In the genomic region with DNA sequence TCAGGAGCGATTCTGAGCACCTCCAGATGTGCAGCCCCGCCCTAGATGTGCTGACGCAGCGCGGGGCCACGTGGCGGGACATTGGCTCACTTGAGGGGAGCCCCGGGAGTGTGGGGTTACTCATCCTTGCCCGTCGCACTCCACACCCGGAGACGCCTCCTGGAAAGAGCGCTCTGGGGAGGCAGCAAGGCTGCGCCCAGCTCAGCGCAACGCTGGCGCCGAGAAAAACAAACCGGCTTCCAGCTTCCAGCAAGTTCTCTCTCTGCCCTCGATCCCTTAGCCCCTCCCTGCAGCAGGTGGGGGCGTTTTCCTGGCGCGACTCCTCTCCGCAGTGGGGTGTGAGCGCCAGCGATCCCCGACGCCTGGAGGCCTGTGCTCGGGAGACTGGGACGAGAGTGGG, we compare ENCODE assay signal across 8 mouse cellular contexts. TPM values are rescaled to one million over a fixed set of nuclear protein-coding genes. Genes with fewer than 3 reads are reported as not detected.
DNase-seq lines count a peak whose midpoint lies in the region; ATAC-seq lines count a peak whose summit lies in the region.

No protein-coding gene starts in this region.

- no peaks in the 10 kb centered on the region for H3K36me3 ChIP-seq in liver, embryonic 11.5 days (ENCODE audit: control insufficient read depth, insufficient read depth, low read length)
- peaks cover 25% of the 10 kb centered on the region for H3K36me3 ChIP-seq in hindbrain, embryonic 14.5 days (replicated peaks; ENCODE audit: control insufficient read depth, insufficient read depth)
- no peaks in the 10 kb centered on the region for H3K36me3 ChIP-seq in liver, embryonic 15.5 days (replicated peaks)
- H3K36me3 ChIP-seq in stomach, embryonic 14.5 days (ENCODE audit: control insufficient read depth, insufficient read depth, low read length): no peaks in the 10 kb centered on the region

- no peak for ATAC-seq in liver, embryonic 11.5 days (replicated peaks; ENCODE audit: low FRiP score)
- peak; percentile 39; the same call in 1 of the 2 replicates for ATAC-seq in hindbrain, embryonic 14.5 days (ENCODE audit: low FRiP score)
- no peak for ATAC-seq in liver, embryonic 15.5 days (ENCODE audit: insufficient read depth)
- ATAC-seq in stomach, embryonic 14.5 days (ENCODE audit: insufficient number of reproducible peaks, insufficient read depth, low FRiP score, low read depth): 0 out of 2 replicates have a peak, but pooled peaks have one; percentile 30

- 3% methylated on average over 30 of the region's 30 CpGs for WGBS in liver, embryonic 11.5 days
- under 1% methylated on average over 30 of the region's 30 CpGs for WGBS in hindbrain, embryonic 14.5 days
- 1% methylated on average over 30 of the region's 30 CpGs for WGBS in liver, embryonic 15.5 days (ENCODE audit: insufficient replicate concordance)
- 1% methylated on average over 30 of the region's 30 CpGs for WGBS in stomach, embryonic 14.5 days

- peak overlapping the region; percentile 48 for H3K4me2 ChIP-seq in liver, embryonic 11.5 days
- H3K4me2 ChIP-seq in hindbrain, embryonic 14.5 days (replicated peaks): peak overlapping the region; percentile 98
- peak overlapping the region; percentile 15; the same call in 1 of the 2 replicates for H3K4me2 ChIP-seq in liver, embryonic 15.5 days
- peak overlapping the region; percentile 55 for H3K4me2 ChIP-seq in stomach, embryonic 14.5 days (replicated peaks; ENCODE audit: low read depth, low read length)

- peak overlapping the region; percentile 26; the same call in 1 of the 2 replicates for H3K4me3 ChIP-seq in liver, embryonic 11.5 days (ENCODE audit: low read depth, low read length)
- peak overlapping the region; percentile 74 for H3K4me3 ChIP-seq in hindbrain, embryonic 14.5 days (replicated peaks; ENCODE audit: low read length)
- 0 out of 2 replicates have a peak overlapping the region, but pooled peaks have one; percentile 7 for H3K4me3 ChIP-seq in liver, embryonic 15.5 days (replicated peaks)
- H3K4me3 ChIP-seq in stomach, embryonic 14.5 days (ENCODE audit: low read depth, low read length): peak overlapping the region; percentile 31

- no peak overlapping the region for H3K27ac ChIP-seq in liver, embryonic 11.5 days (ENCODE audit: low read depth, low read length)
- peak overlapping the region; percentile 98 for H3K27ac ChIP-seq in hindbrain, embryonic 14.5 days
- no peak overlapping the region for H3K27ac ChIP-seq in liver, embryonic 15.5 days (replicated peaks)
- H3K27ac ChIP-seq in stomach, embryonic 14.5 days (ENCODE audit: low read length): no peak overlapping the region

- H3K27me3 ChIP-seq in liver, embryonic 11.5 days (replicated peaks; ENCODE audit: control insufficient read depth, insufficient read depth, low read length): peaks cover 82% of the 10 kb centered on the region
- H3K27me3 ChIP-seq in hindbrain, embryonic 14.5 days (ENCODE audit: control insufficient read depth, insufficient read depth, low read length): no peaks in the 10 kb centered on the region
- peaks cover 80% of the 10 kb centered on the region for H3K27me3 ChIP-seq in liver, embryonic 15.5 days
- H3K27me3 ChIP-seq in stomach, embryonic 14.5 days (ENCODE audit: control insufficient read depth, insufficient read depth, low read length): peaks cover 34% of the 10 kb centered on the region

- no peak overlapping the region for H3K9ac ChIP-seq in liver, embryonic 11.5 days (ENCODE audit: low read depth, low read length)
- H3K9ac ChIP-seq in hindbrain, embryonic 14.5 days: peak overlapping the region; percentile 96
- H3K9ac ChIP-seq in liver, embryonic 15.5 days: no peak overlapping the region
- H3K9ac ChIP-seq in stomach, embryonic 14.5 days (replicated peaks; ENCODE audit: low read depth, low read length): 0 out of 2 replicates have a peak overlapping the region, but pooled peaks have one; percentile 25

- no peaks in the 10 kb centered on the region for H3K9me3 ChIP-seq in liver, embryonic 11.5 days (ENCODE audit: control insufficient read depth, low read length)
- no peaks in the 10 kb centered on the region for H3K9me3 ChIP-seq in hindbrain, embryonic 14.5 days (ENCODE audit: control insufficient read depth, low read length)
- no peaks in the 10 kb centered on the region for H3K9me3 ChIP-seq in liver, embryonic 15.5 days (replicated peaks)
- H3K9me3 ChIP-seq in stomach, embryonic 14.5 days (ENCODE audit: control insufficient read depth, low read depth, low read length): no peaks in the 10 kb centered on the region

- DNase-seq in adrenal gland, postnatal 14 days: peak; percentile 52
- DNase-seq in adrenal gland, adult (ENCODE audit: inconsistent age in 2 of 2, low spot score in 1 of 2): no peak
- DNase-seq in liver, embryonic 11.5 days (ENCODE audit: low spot score): no peak
- DNase-seq in liver (no peak), MN1 (ENCODE audit: low spot score) (no peak)
- DNase-seq in hindbrain, embryonic 14.5 days (ENCODE audit: low spot score): no peak

- H3K4me1 ChIP-seq in liver, embryonic 11.5 days (replicated peaks; ENCODE audit: control insufficient read depth, insufficient read depth, low read length): peaks cover 5% of the 10 kb centered on the region
- peaks cover 36% of the 10 kb centered on the region for H3K4me1 ChIP-seq in hindbrain, embryonic 14.5 days (replicated peaks; ENCODE audit: control insufficient read depth, insufficient read depth, low read length)
- H3K4me1 ChIP-seq in liver, embryonic 15.5 days (replicated peaks): peaks cover 4% of the 10 kb centered on the region; the same call in 1 of the 2 replicates
- H3K4me1 ChIP-seq in stomach, embryonic 14.5 days (ENCODE audit: control insufficient read depth, insufficient read depth, low read length): peaks cover 8% of the 10 kb centered on the region; the same call in 1 of the 2 replicates

RNA-seq across cellular contexts. Expression of a gene that starts 25.0 kb away (rescaled TPM):
- total RNA-seq in adrenal gland, postnatal 14 days (2021): 16.2 and 28.2 TPM in 2 replicates
- polyA plus RNA-seq in liver, embryonic 11.5 days (2014; fragmentation: Nextera tagmentation; extraction: Ambion mirVana): 0.84 and 1.3 TPM in 2 replicates
- 1.6 and 3.2 TPM in 2 replicates for polyA plus RNA-seq in hindbrain, embryonic 14.5 days (2014; fragmentation: Nextera tagmentation; extraction: Ambion mirVana)
- polyA plus RNA-seq in liver, embryonic 15.5 days (2015; fragmentation: Nextera tagmentation; extraction: Ambion mirVana): 0.70 and 0.85 TPM in 2 replicates
- 2.6 and 2.7 TPM in 2 replicates for polyA plus RNA-seq in stomach, embryonic 14.5 days (2014; fragmentation: Nextera tagmentation; extraction: Ambion mirVana)

RNA-seq across cellular contexts. Expression of a gene that starts 28.3 kb away (rescaled TPM):
- total RNA-seq in adrenal gland, postnatal 14 days (2021): 1.8 and 1.9 TPM in 2 replicates
- 0.31 and 0.45 TPM in 2 replicates for polyA plus RNA-seq in liver, embryonic 11.5 days (2014; fragmentation: Nextera tagmentation; extraction: Ambion mirVana)
- 3.6 and 3.9 TPM in 2 replicates for polyA plus RNA-seq in hindbrain, embryonic 14.5 days (2014; fragmentation: Nextera tagmentation; extraction: Ambion mirVana)
- polyA plus RNA-seq in liver, embryonic 15.5 days (2015; fragmentation: Nextera tagmentation; extraction: Ambion mirVana): 0.25 and 0.40 TPM in 2 replicates
- polyA plus RNA-seq in stomach, embryonic 14.5 days (2014; fragmentation: Nextera tagmentation; extraction: Ambion mirVana): 2.2 and 3.1 TPM in 2 replicates

RNA-seq across cellular contexts. Expression of a gene that starts 49.1 kb away (rescaled TPM):
- total RNA-seq in adrenal gland, postnatal 14 days (2021): 161 and 186 TPM in 2 replicates
- polyA plus RNA-seq in liver, embryonic 11.5 days (2014; fragmentation: Nextera tagmentation; extraction: Ambion mirVana): 66.0 and 66.7 TPM in 2 replicates
- polyA plus RNA-seq in hindbrain, embryonic 14.5 days (2014; fragmentation: Nextera tagmentation; extraction: Ambion mirVana): 29.0 and 30.4 TPM in 2 replicates
- 34.5 and 43.8 TPM in 2 replicates for polyA plus RNA-seq in liver, embryonic 15.5 days (2015; fragmentation: Nextera tagmentation; extraction: Ambion mirVana)
- polyA plus RNA-seq in stomach, embryonic 14.5 days (2014; fragmentation: Nextera tagmentation; extraction: Ambion mirVana): 35.3 and 38.4 TPM in 2 replicates

Comparison
In these comparisons a context has a peak if more than half of its experiments do, and no peak if none do; other contexts are left out.
1. ATAC-seq: peak in hindbrain, embryonic 14.5 days (single experiment) and stomach, embryonic 14.5 days (single experiment); none in liver, embryonic 11.5 days (single experiment) and liver, embryonic 15.5 days (single experiment).
2. H3K4me2 ChIP-seq: peak in every context shown above with its lines; median percentile 98 in hindbrain, embryonic 14.5 days; 55 in stomach, embryonic 14.5 days; 48 in liver, embryonic 11.5 days; 15 in liver, embryonic 15.5 days.
3. H3K4me3 ChIP-seq: peak in every context shown above with its lines; median percentile 74 in hindbrain, embryonic 14.5 days; 31 in stomach, embryonic 14.5 days; 26 in liver, embryonic 11.5 days; 7 in liver, embryonic 15.5 days.
4. H3K9ac ChIP-seq: peak in hindbrain, embryonic 14.5 days (single experiment) and stomach, embryonic 14.5 days (single experiment); none in liver, embryonic 11.5 days (single experiment) and liver, embryonic 15.5 days (single experiment).